Comparison of ENCODE assay signal across 21 mouse cellular contexts in genomic region chr7:75050231-75050630, GRCm38 (mm10).
"Had no signal": no experiment of that assay in that cellular context is flagged by ENCODE, and none has a peak within 500 bp of the region (broad histone marks: within the 10 kb centered on the region; RNA-seq: fewer than 3 reads in every experiment).

No protein-coding gene starts in this region.

- H3K27me3 ChIP-seq: limb, embryonic 12.5 days; limb, embryonic 15.5 days; lung, embryonic 15.5 days; midbrain, embryonic 12.5 days; midbrain, embryonic 15.5 days; neural tube, embryonic 12.5 days; neural tube, embryonic 15.5 days had no signal

- H3K9ac ChIP-seq: limb, embryonic 12.5 days; limb, embryonic 15.5 days; liver, embryonic 14.5 days; liver, postnatal 0 days; lung, embryonic 15.5 days; midbrain, embryonic 12.5 days; midbrain, embryonic 15.5 days; neural tube, embryonic 12.5 days; neural tube, embryonic 15.5 days had no signal

- H3K27ac ChIP-seq: limb, embryonic 12.5 days; limb, embryonic 15.5 days; liver, embryonic 14.5 days; lung, embryonic 15.5 days; macrophage; midbrain, embryonic 12.5 days; midbrain, embryonic 15.5 days; neural tube, embryonic 12.5 days; neural tube, embryonic 15.5 days; stomach, postnatal 0 days had no signal

- H3K9me3 ChIP-seq: limb, embryonic 12.5 days; limb, embryonic 15.5 days; lung, embryonic 15.5 days; midbrain, embryonic 12.5 days; midbrain, embryonic 15.5 days; neural tube, embryonic 12.5 days; neural tube, embryonic 15.5 days had no signal

- H3K4me1 ChIP-seq: limb, embryonic 12.5 days; limb, embryonic 15.5 days; lung, embryonic 15.5 days; midbrain, embryonic 12.5 days; midbrain, embryonic 15.5 days; neural tube, embryonic 12.5 days; neural tube, embryonic 15.5 days had no signal

- H3K36me3 ChIP-seq: limb, embryonic 12.5 days; limb, embryonic 15.5 days; lung, embryonic 15.5 days; midbrain, embryonic 12.5 days; midbrain, embryonic 15.5 days; neural tube, embryonic 12.5 days; neural tube, embryonic 15.5 days had no signal

- H3K4me2 ChIP-seq: limb, embryonic 12.5 days; limb, embryonic 15.5 days; liver, embryonic 11.5 days; lung, embryonic 15.5 days; midbrain, embryonic 12.5 days; midbrain, embryonic 15.5 days; neural tube, embryonic 12.5 days; neural tube, embryonic 15.5 days had no signal

- ATAC-seq: inflammation-experienced regulatory T-cells, adult 6 months; intestine, embryonic 16.5 days; liver, postnatal 0 days; midbrain, embryonic 15.5 days had no signal

- H3K4me3 ChIP-seq: limb, embryonic 12.5 days; limb, embryonic 15.5 days; lung, embryonic 15.5 days; midbrain, embryonic 12.5 days; midbrain, embryonic 15.5 days; neural tube, embryonic 12.5 days; neural tube, embryonic 15.5 days had no signal

- DNase-seq: kidney, adult 18-20 months; kidney, adult 9 months; left cerebral cortex, postnatal 4 days; liver, postnatal 0 days; right cerebral cortex, adult 18-20 months; right cerebral cortex, postnatal 14 days; right cerebral cortex, postnatal 4 days; thymus, postnatal 25 days had no signal
